Comparison of ENCODE assay signal across 17 mouse cellular contexts in genomic region chr12:12274115-12274514, GRCm38 (mm10). TPM values are rescaled to one million over a fixed set of nuclear protein-coding genes. Genes with fewer than 3 reads are reported as not detected.
DNase-seq lines count a peak whose midpoint lies in the region; ATAC-seq lines count a peak whose summit lies in the region.
"Had no signal": no experiment of that assay in that cellular context is flagged by ENCODE, and none has a peak within 500 bp of the region (broad histone marks: within the 10 kb centered on the region; RNA-seq: fewer than 3 reads in every experiment).

No protein-coding gene starts in this region.

- H3K27ac ChIP-seq in heart, embryonic 12.5 days (ENCODE audit: poor library complexity, severe bottlenecking): peak overlapping the region; percentile 58; the same call in 1 of the 2 replicates
- H3K27ac ChIP-seq in embryonic facial prominence, embryonic 15.5 days (replicated peaks): no peak overlapping the region
- H3K27ac ChIP-seq: kidney, embryonic 15.5 days; limb, embryonic 15.5 days; lung, embryonic 15.5 days; neural tube, embryonic 15.5 days; stomach, postnatal 0 days had no signal

- H3K4me1 ChIP-seq in heart, embryonic 12.5 days (replicated peaks): peaks cover 79% of the 10 kb centered on the region
- peaks cover 24% of the 10 kb centered on the region for H3K4me1 ChIP-seq in embryonic facial prominence, embryonic 15.5 days
- H3K4me1 ChIP-seq: kidney, embryonic 15.5 days; lung, embryonic 15.5 days had no signal

- H3K9ac ChIP-seq in heart, embryonic 12.5 days: no peak overlapping the region
- no peak overlapping the region for H3K9ac ChIP-seq in embryonic facial prominence, embryonic 15.5 days
- H3K9ac ChIP-seq: kidney, embryonic 15.5 days; limb, embryonic 15.5 days; lung, embryonic 15.5 days; neural tube, embryonic 15.5 days had no signal

- H3K27me3 ChIP-seq in heart, embryonic 12.5 days (replicated peaks): no peaks in the 10 kb centered on the region
- H3K27me3 ChIP-seq in embryonic facial prominence, embryonic 15.5 days: no peaks in the 10 kb centered on the region
- H3K27me3 ChIP-seq: kidney, embryonic 15.5 days; limb, embryonic 15.5 days; lung, embryonic 15.5 days; neural tube, embryonic 15.5 days had no signal

- WGBS in heart, embryonic 12.5 days: 6% methylated on average over 6 of the region's 6 CpGs
- WGBS in embryonic facial prominence, embryonic 15.5 days: 14% methylated on average over 6 of the region's 6 CpGs

- no peak overlapping the region for H3K4me3 ChIP-seq in heart, embryonic 12.5 days
- H3K4me3 ChIP-seq in embryonic facial prominence, embryonic 15.5 days (replicated peaks): no peak overlapping the region
- H3K4me3 ChIP-seq: kidney, embryonic 15.5 days; limb, embryonic 15.5 days; lung, embryonic 15.5 days; neural tube, embryonic 15.5 days had no signal

- no peak for DNase-seq in heart, postnatal 25 days (ENCODE audit: low spot score)
- DNase-seq in brain, adult 2 months (ENCODE audit: low read depth, low spot score): peak; percentile 62
- peak; percentile 58 to 66 for DNase-seq in heart, postnatal 10 days
- DNase-seq in right cerebral cortex, adult 2 months (ENCODE audit: low spot score in 2 of 2): no peak
- DNase-seq in layer of hippocampus, adult 8-10 months (ENCODE audit: low spot score in 2 of 2): no peak
- no peak for DNase-seq in frontal cortex, postnatal 36 days (ENCODE audit: low spot score in 2 of 2)
- DNase-seq: adrenal gland, postnatal 25 days; cerebellum, adult 11-12 months; gastrocnemius, postnatal 14 days; layer of hippocampus, adult 9-11 months had no signal

- H3K4me2 ChIP-seq in heart, embryonic 12.5 days: peak overlapping the region; percentile 47
- no peak overlapping the region for H3K4me2 ChIP-seq in embryonic facial prominence, embryonic 15.5 days (replicated peaks)
- H3K4me2 ChIP-seq: kidney, embryonic 15.5 days; limb, embryonic 15.5 days; lung, embryonic 15.5 days; neural tube, embryonic 15.5 days had no signal

- H3K9me3 ChIP-seq in heart, embryonic 12.5 days (replicated peaks): no peaks in the 10 kb centered on the region
- no peaks in the 10 kb centered on the region for H3K9me3 ChIP-seq in embryonic facial prominence, embryonic 15.5 days (replicated peaks)
- H3K9me3 ChIP-seq: kidney, embryonic 15.5 days; limb, embryonic 15.5 days; lung, embryonic 15.5 days; neural tube, embryonic 15.5 days had no signal

- peak; percentile 66 for ATAC-seq in heart, embryonic 12.5 days (ENCODE audit: insufficient number of reproducible peaks, low FRiP score)
- peak; percentile 19; the same call in 1 of the 2 replicates for ATAC-seq in embryonic facial prominence, embryonic 15.5 days (ENCODE audit: insufficient number of reproducible peaks, low FRiP score, low TSS enrichment, low read depth)

- intact Hi-C loops in heart, postnatal 25 days (cut with DNase I): no loop called here
- intact Hi-C loops in heart, postnatal 10 days (cut with DNase I): no loop called here

- 0 out of 2 replicates have a peak, but pooled peaks cover 4% of the 10 kb centered on the region for H3K36me3 ChIP-seq in heart, embryonic 12.5 days
- no peaks in the 10 kb centered on the region for H3K36me3 ChIP-seq in embryonic facial prominence, embryonic 15.5 days
- H3K36me3 ChIP-seq: kidney, embryonic 15.5 days; limb, embryonic 15.5 days; lung, embryonic 15.5 days had no signal

RNA-seq across cellular contexts. Expression of gene Fam49a, which starts 12.2 kb away (rescaled TPM):
- 48.8 and 49.4 TPM in 2 replicates for polyA plus RNA-seq in heart, embryonic 12.5 days (2016; fragmentation: Nextera tagmentation; extraction: Ambion mirVana)
- 1 to 10 TPM; 9.5 to 10.0 TPM for total RNA-seq in heart, postnatal 25 days (2021)
- 11.8 and 12.0 TPM in 2 replicates for polyA plus RNA-seq in embryonic facial prominence, embryonic 15.5 days (2015; fragmentation: Nextera tagmentation; extraction: Ambion mirVana)
- total RNA-seq in heart, postnatal 10 days (2021): 10 to 100 TPM; 14.7 to 15.6 TPM
- 100 to 1,000 TPM; 159 to 187 (median 169) TPM for total RNA-seq in layer of hippocampus, adult 8-10 months (2022)

Comparison
In these comparisons a context has a peak if more than half of its experiments do, and no peak if none do; other contexts are left out.
1. DNase-seq: peak in brain, adult 2 months (single experiment) and heart, postnatal 10 days (2 of 2); none in heart, postnatal 25 days (single experiment), right cerebral cortex, adult 2 months (0 of 2), layer of hippocampus, adult 8-10 months (0 of 2) and frontal cortex, postnatal 36 days (0 of 2).
2. RNA of gene Fam49a, which starts 12.2 kb away (total RNA-seq): 159 to 187 TPM in layer of hippocampus, adult 8-10 months; 14.7 to 15.6 TPM in heart, postnatal 10 days and 9.5 to 10.0 TPM in heart, postnatal 25 days; every median in the first group is over 4 times any median in the second.